Mouse (Mus musculus): ENCODE measurements around the gene Git2. TPM values are rescaled to one million over a fixed set of nuclear protein-coding genes. Genes with fewer than 3 reads are reported as not detected.

The Git2 gene
- total and polyA plus RNA-seq, 3 experiments: 24.0 to 71.7 (median 64.9) TPM

DNA sequence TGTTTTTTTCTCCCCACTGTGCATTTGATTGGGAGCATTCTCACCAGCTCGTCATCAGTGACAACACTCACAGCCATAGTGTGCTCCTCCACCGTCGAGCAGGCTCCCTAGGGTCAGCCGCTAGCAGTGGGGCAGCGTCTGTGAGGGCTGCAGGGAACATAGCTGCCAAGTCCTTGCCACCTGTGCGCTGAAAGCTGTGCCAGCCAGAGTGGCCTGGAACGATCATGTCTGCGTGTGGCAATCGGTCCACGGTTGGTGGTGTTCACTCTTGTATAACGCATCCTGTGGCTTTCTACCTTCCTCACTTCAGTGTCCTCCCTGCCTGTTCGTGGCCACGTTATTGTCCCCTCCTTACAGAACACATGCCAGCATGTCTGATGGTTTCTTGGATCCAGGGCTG, 56.8 kb downstream of the Git2 start:
- H3K27me3 ChIP-seq (ENCODE audit: control insufficient read depth in 1 of 2, insufficient read depth in 2 of 2, low read length in 2 of 2): no peaks in the 10 kb centered on the region
- DNase-seq (ENCODE audit: low read depth, low spot score): no peak
- no peaks in the 10 kb centered on the region for H3K9me3 ChIP-seq (replicated peaks; ENCODE audit: insufficient read depth, low read length)
- H3K9ac ChIP-seq (ENCODE audit: control insufficient read depth, low read depth, low read length, poor library complexity, severe bottlenecking): no peak overlapping the region
- TF ChIP-seq ZKSCAN1 (IDR thresholded peaks at IDR 0.05; ENCODE audit: low read depth, low read length) (no peak), CHD1 (IDR thresholded peaks at IDR 0.05; ENCODE audit: low read depth, low read length) (no peak), CHD2 (IDR thresholded peaks at IDR 0.05; ENCODE audit: low read length) (no peak), MYB (IDR thresholded peaks at IDR 0.05; ENCODE audit: low read depth, low read length) (no peak)
- H3K79me2 ChIP-seq (ENCODE audit: control insufficient read depth, insufficient read depth, low read length, poor library complexity): no peaks in the 10 kb centered on the region
- H3K36me3 ChIP-seq (ENCODE audit: control insufficient read depth in 1 of 2, insufficient read depth in 2 of 2, low read length in 2 of 2): peaks cover 0 to 1% of the 10 kb centered on the region in 2 experiments; a peak in 1 of 4 replicates
- no peak overlapping the region for H3K4me3 ChIP-seq (ENCODE audit: control insufficient read depth in 1 of 2, insufficient read depth in 1 of 2, low read depth in 2 of 2, low read length in 2 of 2)
- H3K4me1 ChIP-seq (ENCODE audit: control insufficient read depth in 1 of 2, insufficient read depth in 2 of 2, low read length in 2 of 2): no peaks in the 10 kb centered on the region
- no peak overlapping the region for H3K27ac ChIP-seq (ENCODE audit: control insufficient read depth, low read depth, low read length)

DNA sequence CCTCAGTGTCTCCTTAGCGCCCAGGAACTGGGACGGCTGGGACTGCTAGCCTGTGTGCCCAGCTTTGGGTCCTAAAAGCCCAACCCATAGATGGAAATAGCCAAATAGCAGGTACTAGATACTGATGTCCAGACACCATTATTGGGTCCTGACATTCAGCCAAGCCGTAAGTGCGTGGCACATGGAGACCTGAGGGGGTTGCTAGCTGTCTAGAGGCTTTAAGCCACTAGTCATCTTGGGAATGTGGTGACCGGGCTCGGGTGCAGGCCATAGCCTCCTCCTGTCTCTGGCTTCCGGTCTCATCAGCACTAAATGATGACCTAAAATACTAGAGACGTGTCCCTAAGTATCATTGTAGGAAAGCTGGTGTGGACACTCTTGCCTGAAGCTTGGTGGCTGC, 57.4 kb downstream of the Git2 start:
- no peak overlapping the region for H3K9ac ChIP-seq (ENCODE audit: control insufficient read depth, low read depth, low read length, poor library complexity, severe bottlenecking)
- no peaks in the 10 kb centered on the region for H3K79me2 ChIP-seq (ENCODE audit: control insufficient read depth, insufficient read depth, low read length, poor library complexity)
- no peak for DNase-seq (ENCODE audit: low read depth, low spot score)
- TF ChIP-seq CHD1 (IDR thresholded peaks at IDR 0.05; ENCODE audit: low read depth, low read length) (no peak), POLR2AphosphoS5 (IDR thresholded peaks at IDR 0.05; ENCODE audit: borderline replicate concordance, low read depth, low read length) (no peak), CTCF (IDR thresholded peaks at IDR 0.05 in 2 of 3, conservative IDR thresholded peaks at IDR 0.05 in 1 of 3; ENCODE audit: control insufficient read depth in 1 of 3, insufficient read depth in 1 of 3, low read depth in 2 of 3, low read length in 3 of 3, poor library complexity in 1 of 3, severe bottlenecking in 1 of 3) (no peak), BHLHE40 (IDR thresholded peaks at IDR 0.05; ENCODE audit: borderline replicate concordance, low read depth, low read length) (no peak)
- no peak overlapping the region for H3K27ac ChIP-seq (ENCODE audit: control insufficient read depth, low read depth, low read length)
- H3K4me3 ChIP-seq (ENCODE audit: control insufficient read depth in 1 of 2, insufficient read depth in 1 of 2, low read depth in 2 of 2, low read length in 2 of 2): no peak overlapping the region
- no peaks in the 10 kb centered on the region for H3K4me1 ChIP-seq (ENCODE audit: control insufficient read depth in 1 of 2, insufficient read depth in 2 of 2, low read length in 2 of 2)
- no peaks in the 10 kb centered on the region for H3K9me3 ChIP-seq (replicated peaks; ENCODE audit: insufficient read depth, low read length)
- no peaks in the 10 kb centered on the region for H3K27me3 ChIP-seq (ENCODE audit: control insufficient read depth in 1 of 2, insufficient read depth in 2 of 2, low read length in 2 of 2)
- H3K36me3 ChIP-seq (ENCODE audit: control insufficient read depth in 1 of 2, insufficient read depth in 2 of 2, low read length in 2 of 2): peaks cover 0 to 1% of the 10 kb centered on the region in 2 experiments; a peak in 1 of 4 replicates

DNA sequence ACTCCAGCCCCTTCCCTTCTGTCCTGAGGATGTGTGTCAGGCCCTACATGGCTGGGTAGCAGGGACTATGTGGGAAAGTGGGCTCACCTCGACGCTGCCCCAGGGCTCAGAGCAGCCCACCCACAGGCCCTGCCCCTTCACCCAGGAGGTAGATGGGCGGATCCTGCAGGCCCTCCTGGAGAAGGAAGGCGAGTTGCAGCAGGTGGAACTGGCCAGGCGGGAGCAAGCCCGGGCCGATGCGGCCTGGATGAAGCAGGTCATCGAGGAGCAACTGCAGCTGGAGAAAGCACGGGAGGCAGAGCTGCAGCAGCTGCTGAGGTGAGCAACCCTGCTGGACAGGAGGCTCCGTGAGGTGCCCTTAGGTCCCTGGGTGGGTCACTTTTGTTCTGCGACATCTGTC, 58.0 kb downstream of the Git2 start:
- Histone ChIP-seq H3K9me3 (replicated peaks; ENCODE audit: insufficient read depth, low read length) (no peaks in the 10 kb centered on the region), H3K9ac (ENCODE audit: control insufficient read depth, low read depth, low read length, poor library complexity, severe bottlenecking) (no peak overlapping the region), H3K4me3 (ENCODE audit: control insufficient read depth in 1 of 2, insufficient read depth in 1 of 2, low read depth in 2 of 2, low read length in 2 of 2) (no peak overlapping the region), H3K27me3 (ENCODE audit: control insufficient read depth in 1 of 2, insufficient read depth in 2 of 2, low read length in 2 of 2) (no peaks in the 10 kb centered on the region), H3K36me3 (ENCODE audit: control insufficient read depth in 1 of 2, insufficient read depth in 2 of 2, low read length in 2 of 2) (peaks cover 0 to 1% of the 10 kb centered on the region in 2 experiments; a peak in 1 of 4 replicates), H3K79me2 (ENCODE audit: control insufficient read depth, insufficient read depth, low read length, poor library complexity) (no peaks in the 10 kb centered on the region), H3K27ac (ENCODE audit: control insufficient read depth, low read depth, low read length) (no peak overlapping the region), H3K4me1 (ENCODE audit: control insufficient read depth in 1 of 2, insufficient read depth in 2 of 2, low read length in 2 of 2) (no peaks in the 10 kb centered on the region)
- no peak for TF ChIP-seq NELFE (IDR thresholded peaks at IDR 0.05; ENCODE audit: low read depth, low read length)
- TF ChIP-seq TBP (IDR thresholded peaks at IDR 0.05; ENCODE audit: low read depth, low read length): no peak
- DNase-seq (ENCODE audit: low read depth, low spot score): no peak

DNA sequence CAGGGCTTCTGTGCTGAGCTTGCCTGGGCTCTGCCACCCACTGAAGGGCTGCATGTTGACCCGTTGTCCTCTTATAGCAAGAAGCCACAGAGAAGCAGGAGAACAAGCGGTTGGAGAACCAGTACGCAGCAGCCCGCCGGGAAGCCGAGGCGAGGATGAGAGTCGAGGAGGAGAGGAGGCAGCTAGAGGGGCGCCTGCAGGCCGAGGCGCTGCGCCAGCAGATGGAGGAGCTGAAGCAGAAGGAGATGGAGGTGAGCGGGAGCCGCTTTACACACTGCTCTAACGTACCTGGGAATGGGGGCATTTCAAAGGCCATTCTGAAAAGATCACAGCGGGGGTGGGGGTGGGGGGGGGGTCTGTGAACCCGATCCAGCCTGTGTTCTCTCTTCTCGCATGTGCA, 60.8 kb downstream of the Git2 start:
- H3K36me3 ChIP-seq (ENCODE audit: control insufficient read depth in 1 of 2, insufficient read depth in 2 of 2, low read length in 2 of 2): no peaks in the 10 kb centered on the region
- no peaks in the 10 kb centered on the region for H3K79me2 ChIP-seq (ENCODE audit: control insufficient read depth, insufficient read depth, low read length, poor library complexity)
- no peaks in the 10 kb centered on the region for H3K27me3 ChIP-seq (ENCODE audit: control insufficient read depth in 1 of 2, insufficient read depth in 2 of 2, low read length in 2 of 2)
- H3K9me3 ChIP-seq (replicated peaks; ENCODE audit: insufficient read depth, low read length): no peaks in the 10 kb centered on the region
- H3K4me3 ChIP-seq (ENCODE audit: control insufficient read depth in 1 of 2, insufficient read depth in 1 of 2, low read depth in 2 of 2, low read length in 2 of 2): no peak overlapping the region
- H3K4me1 ChIP-seq (ENCODE audit: control insufficient read depth in 1 of 2, insufficient read depth in 2 of 2, low read length in 2 of 2): no peaks in the 10 kb centered on the region
- no peak overlapping the region for H3K27ac ChIP-seq (ENCODE audit: control insufficient read depth, low read depth, low read length)
- no peak for DNase-seq (ENCODE audit: low read depth, low spot score)
- no peak overlapping the region for H3K9ac ChIP-seq (ENCODE audit: control insufficient read depth, low read depth, low read length, poor library complexity, severe bottlenecking)
- TF ChIP-seq ZMIZ1 (IDR thresholded peaks at IDR 0.05; ENCODE audit: low read depth, low read length): no peak
- TF ChIP-seq TAL1 (IDR thresholded peaks at IDR 0.05; ENCODE audit: low read length): no peak
- TF ChIP-seq E2F4 (IDR thresholded peaks at IDR 0.05; ENCODE audit: borderline replicate concordance, low read depth, low read length): no peak
- TF ChIP-seq MXI1 (IDR thresholded peaks at IDR 0.05; ENCODE audit: low read depth, low read length): no peak
- no peak for TF ChIP-seq USF1 (IDR thresholded peaks at IDR 0.05; ENCODE audit: low read depth, low read length)
- TF ChIP-seq ZKSCAN1 (IDR thresholded peaks at IDR 0.05; ENCODE audit: low read depth, low read length): no peak
- TF ChIP-seq ZC3H11A (IDR thresholded peaks at IDR 0.05; ENCODE audit: low read depth, low read length): no peak
- no peak for TF ChIP-seq JUND (IDR thresholded peaks at IDR 0.05; ENCODE audit: low read depth, low read length)
- TF ChIP-seq KAT2A (conservative IDR thresholded peaks at IDR 0.05; ENCODE audit: low read depth, low read length): no peak
- TF ChIP-seq GATA1 (IDR thresholded peaks at IDR 0.05; ENCODE audit: low read depth, low read length): no peak
- no peak for TF ChIP-seq CTCF (IDR thresholded peaks at IDR 0.05 in 2 of 3, conservative IDR thresholded peaks at IDR 0.05 in 1 of 3; ENCODE audit: control insufficient read depth in 1 of 3, insufficient read depth in 1 of 3, low read depth in 2 of 3, low read length in 3 of 3, poor library complexity in 1 of 3, severe bottlenecking in 1 of 3)
- no peak for TF ChIP-seq MEF2A (IDR thresholded peaks at IDR 0.05; ENCODE audit: extremely low read depth, insufficient replicate concordance, low read depth, low read length, poor library complexity, severe bottlenecking)
- no peak for TF ChIP-seq BHLHE40 (IDR thresholded peaks at IDR 0.05; ENCODE audit: borderline replicate concordance, low read depth, low read length)
- TF ChIP-seq POLR2A (IDR thresholded peaks at IDR 0.05; ENCODE audit: control insufficient read depth in 1 of 2, insufficient read depth in 1 of 2, low read depth in 1 of 2, low read length in 2 of 2, poor library complexity in 1 of 2): no peak
- no peak for TF ChIP-seq MYB (IDR thresholded peaks at IDR 0.05; ENCODE audit: low read depth, low read length)
